Mouse (Mus musculus): ENCODE measurements around the gene Olfr639. TPM values are rescaled to one million over a fixed set of nuclear protein-coding genes. Genes with fewer than 3 reads are reported as not detected.

The Olfr639 gene
- polyA plus RNA-seq (2014; fragmentation: Nextera tagmentation; extraction: Ambion mirVana), result not detected in 2 replicates

- H3K36me3 ChIP-seq (ENCODE audit: control insufficient read depth, insufficient read depth, low read length), result no peaks in the 10 kb centered on the region
- no peak within 1 kb of the TSS for H3K4me3 ChIP-seq (replicated peaks; ENCODE audit: low read depth, low read length)
- no peak for DNase-seq
- H3K9ac ChIP-seq (replicated peaks; ENCODE audit: low read length), result no peak within 1 kb of the TSS
- H3K4me2 ChIP-seq (ENCODE audit: low read length), result no peak within 1 kb of the TSS
- no peak for ATAC-seq (ENCODE audit: low FRiP score, low TSS enrichment)
- no peaks in the 10 kb centered on the region for H3K9me3 ChIP-seq (ENCODE audit: control insufficient read depth, low read length)
- H3K27me3 ChIP-seq (ENCODE audit: control insufficient read depth, insufficient read depth, low read length), result no peaks in the 10 kb centered on the region
- H3K27ac ChIP-seq (replicated peaks; ENCODE audit: low read depth, low read length), result no peak within 1 kb of the TSS
- H3K4me1 ChIP-seq (ENCODE audit: control insufficient read depth, insufficient read depth, low read length), result no peaks in the 10 kb centered on the region
Observed at GRCm38 (mm10) chr7:104017203-104017602, at the start of gene Olfr639. Gene Olfr639 (minus strand): TSS chr7:104017303.

DNA sequence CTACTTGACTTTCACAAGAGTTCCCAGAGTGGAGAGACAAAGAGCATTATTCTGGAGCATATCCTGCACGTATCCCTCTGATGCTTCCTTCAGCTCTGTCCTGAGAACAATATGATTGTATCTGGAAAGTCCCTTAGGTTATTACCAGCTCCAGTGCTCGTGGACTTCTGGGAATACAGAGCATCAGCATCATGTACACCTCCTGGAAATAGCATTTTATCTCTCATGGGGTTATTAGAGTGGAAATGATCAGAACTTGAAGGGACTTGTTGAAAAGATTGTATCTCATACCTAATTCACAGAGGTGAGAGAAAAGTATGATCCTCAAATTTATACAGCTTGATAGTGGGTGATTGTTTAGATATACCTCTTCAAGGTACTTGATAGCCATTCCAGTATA lies 44.2 kb upstream of the Olfr639 start, which contains the start of gene 4930516K23Rik:
TSS of gene 4930516K23Rik (minus strand) at position 101 of the 400 bp plus-strand sequence.
- no peaks in the 10 kb centered on the region for H3K27me3 ChIP-seq (ENCODE audit: control insufficient read depth, insufficient read depth, low read length)
- H3K9ac ChIP-seq (replicated peaks; ENCODE audit: low read length), result no peak within 1 kb of the TSS
- H3K9me3 ChIP-seq (ENCODE audit: control insufficient read depth, low read length), result no peaks in the 10 kb centered on the region
- H3K4me1 ChIP-seq (ENCODE audit: control insufficient read depth, insufficient read depth, low read length), result no peaks in the 10 kb centered on the region
- H3K4me3 ChIP-seq (replicated peaks; ENCODE audit: low read depth, low read length), result no peak within 1 kb of the TSS
- no peak within 1 kb of the TSS for H3K27ac ChIP-seq (replicated peaks; ENCODE audit: low read depth, low read length)
- DNase-seq, result no peak
- WGBS, result 61% methylated on average over 2 of the region's 2 CpGs
- no peaks in the 10 kb centered on the region for H3K36me3 ChIP-seq (ENCODE audit: control insufficient read depth, insufficient read depth, low read length)
- no peak within 1 kb of the TSS for H3K4me2 ChIP-seq (ENCODE audit: low read length)
- ATAC-seq (ENCODE audit: low FRiP score, low TSS enrichment), result no peak

DNA sequence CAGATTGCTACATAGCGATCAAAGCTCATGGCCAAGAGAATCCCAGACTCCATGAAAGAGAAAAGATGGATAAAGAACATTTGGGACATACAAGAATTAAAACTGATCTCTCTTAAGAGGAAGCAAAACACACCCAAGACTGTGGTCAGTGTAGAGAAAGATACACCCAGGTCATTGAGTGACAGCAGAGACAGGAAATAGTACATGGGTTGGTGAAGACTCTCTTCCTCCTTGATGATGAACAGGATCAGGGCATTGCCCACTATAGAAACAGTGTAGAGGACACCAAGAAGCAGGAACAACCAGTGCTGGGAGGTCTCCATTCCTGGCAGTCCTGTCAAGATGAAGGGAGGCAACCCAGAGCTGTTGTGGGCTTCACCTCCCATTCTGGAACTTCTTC lies 42.1 kb upstream of the Olfr639 start:
- Histone ChIP-seq H3K4me3 (replicated peaks; ENCODE audit: low read depth, low read length) (no peak overlapping the region), H3K4me1 (ENCODE audit: control insufficient read depth, insufficient read depth, low read length) (no peaks in the 10 kb centered on the region), H3K4me2 (ENCODE audit: low read length) (no peak overlapping the region), H3K27me3 (ENCODE audit: control insufficient read depth, insufficient read depth, low read length) (no peaks in the 10 kb centered on the region), H3K27ac (replicated peaks; ENCODE audit: low read depth, low read length) (no peak overlapping the region), H3K9me3 (ENCODE audit: control insufficient read depth, low read length) (no peaks in the 10 kb centered on the region), H3K9ac (replicated peaks; ENCODE audit: low read length) (no peak overlapping the region), H3K36me3 (ENCODE audit: control insufficient read depth, insufficient read depth, low read length) (no peaks in the 10 kb centered on the region)
- ATAC-seq (ENCODE audit: low FRiP score, low TSS enrichment), result no peak
- WGBS, result 92% methylated on average over 1 of the region's 1 CpGs
- no peak for DNase-seq

DNA sequence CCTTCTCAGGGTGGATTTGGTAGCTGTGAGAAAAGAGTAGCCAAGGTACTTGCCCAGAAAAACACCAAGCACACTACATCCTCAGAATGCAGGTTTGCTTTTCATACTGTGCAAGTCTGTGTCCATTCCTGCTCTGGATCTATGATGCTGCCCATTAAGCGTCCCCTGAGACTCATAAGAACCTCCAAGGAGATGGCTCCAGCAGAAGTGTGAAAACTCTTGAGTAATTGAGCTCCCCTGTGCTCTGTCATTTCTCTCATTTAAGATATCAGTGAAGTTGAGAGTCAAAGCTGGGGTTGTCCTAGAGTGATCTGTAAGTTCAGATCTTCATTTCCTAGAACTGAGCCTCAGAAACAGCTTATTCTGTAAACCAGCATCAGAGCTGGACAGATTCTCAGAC lies 35.5 kb upstream of the Olfr639 start, which contains the start of gene Olfr642:
TSS of gene Olfr642 (minus strand) at position 101 of the 400 bp plus-strand sequence.
- Histone ChIP-seq H3K4me3 (replicated peaks; ENCODE audit: low read depth, low read length) (no peak within 1 kb of the TSS), H3K4me2 (ENCODE audit: low read length) (no peak within 1 kb of the TSS), H3K36me3 (ENCODE audit: control insufficient read depth, insufficient read depth, low read length) (no peaks in the 10 kb centered on the region), H3K9me3 (ENCODE audit: control insufficient read depth, low read length) (no peaks in the 10 kb centered on the region), H3K4me1 (ENCODE audit: control insufficient read depth, insufficient read depth, low read length) (no peaks in the 10 kb centered on the region), H3K27me3 (ENCODE audit: control insufficient read depth, insufficient read depth, low read length) (no peaks in the 10 kb centered on the region), H3K9ac (replicated peaks; ENCODE audit: low read length) (no peak within 1 kb of the TSS), H3K27ac (replicated peaks; ENCODE audit: low read depth, low read length) (no peak within 1 kb of the TSS)
- no peak for ATAC-seq (ENCODE audit: low FRiP score, low TSS enrichment)
- 82% methylated on average over 1 of the region's 1 CpGs for WGBS
- DNase-seq, result no peak

- H3K9me3 ChIP-seq (ENCODE audit: control insufficient read depth, low read length), result no peaks in the 10 kb centered on the region
- DNase-seq (no peak), ATAC-seq (ENCODE audit: low FRiP score, low TSS enrichment) (no peak)
- H3K36me3 ChIP-seq (ENCODE audit: control insufficient read depth, insufficient read depth, low read length), result no peaks in the 10 kb centered on the region
- no peaks in the 10 kb centered on the region for H3K4me1 ChIP-seq (ENCODE audit: control insufficient read depth, insufficient read depth, low read length)
- no peak overlapping the region for H3K27ac ChIP-seq (replicated peaks; ENCODE audit: low read depth, low read length)
- H3K4me2 ChIP-seq (ENCODE audit: low read length), result no peak overlapping the region
- WGBS, result 92% methylated on average over 4 of the region's 4 CpGs
- no peaks in the 10 kb centered on the region for H3K27me3 ChIP-seq (ENCODE audit: control insufficient read depth, insufficient read depth, low read length)
- no peak overlapping the region for H3K4me3 ChIP-seq (replicated peaks; ENCODE audit: low read depth, low read length)
- no peak overlapping the region for H3K9ac ChIP-seq (replicated peaks; ENCODE audit: low read length)
Observed at GRCm38 (mm10) chr7:104050745-104051144, 33.6 kb upstream of the Olfr639 start.

GRCm38 (mm10) chr7:104035145-104035544 lies 18.0 kb upstream of the Olfr639 start, which contains the start of gene Olfr641:
Gene Olfr641 (plus strand): TSS chr7:104035445.
- H3K27me3 ChIP-seq (ENCODE audit: control insufficient read depth, insufficient read depth, low read length), result no peaks in the 10 kb centered on the region
- no peak within 1 kb of the TSS for H3K9ac ChIP-seq (replicated peaks; ENCODE audit: low read length)
- DNase-seq, result no peak
- ATAC-seq (ENCODE audit: low FRiP score, low TSS enrichment), result no peak
- no peak within 1 kb of the TSS for H3K4me2 ChIP-seq (ENCODE audit: low read length)
- no peaks in the 10 kb centered on the region for H3K9me3 ChIP-seq (ENCODE audit: control insufficient read depth, low read length)
- no peaks in the 10 kb centered on the region for H3K4me1 ChIP-seq (ENCODE audit: control insufficient read depth, insufficient read depth, low read length)
- no peaks in the 10 kb centered on the region for H3K36me3 ChIP-seq (ENCODE audit: control insufficient read depth, insufficient read depth, low read length)
- no peak within 1 kb of the TSS for H3K4me3 ChIP-seq (replicated peaks; ENCODE audit: low read depth, low read length)
- 76% methylated on average over 1 of the region's 1 CpGs for WGBS
- no peak within 1 kb of the TSS for H3K27ac ChIP-seq (replicated peaks; ENCODE audit: low read depth, low read length)

- ATAC-seq (ENCODE audit: low FRiP score, low TSS enrichment) (no peak), DNase-seq (no peak)
- Histone ChIP-seq H3K4me3 (replicated peaks; ENCODE audit: low read depth, low read length) (no peak overlapping the region), H3K27ac (replicated peaks; ENCODE audit: low read depth, low read length) (no peak overlapping the region), H3K4me1 (ENCODE audit: control insufficient read depth, insufficient read depth, low read length) (no peaks in the 10 kb centered on the region), H3K4me2 (ENCODE audit: low read length) (no peak overlapping the region), H3K27me3 (ENCODE audit: control insufficient read depth, insufficient read depth, low read length) (no peaks in the 10 kb centered on the region), H3K9me3 (ENCODE audit: control insufficient read depth, low read length) (no peaks in the 10 kb centered on the region), H3K36me3 (ENCODE audit: control insufficient read depth, insufficient read depth, low read length) (no peaks in the 10 kb centered on the region), H3K9ac (replicated peaks; ENCODE audit: low read length) (no peak overlapping the region)
- 83% methylated on average over 3 of the region's 3 CpGs for WGBS
Observed at GRCm38 (mm10) chr7:104026978-104027377, 9.9 kb upstream of the Olfr639 start.

DNA sequence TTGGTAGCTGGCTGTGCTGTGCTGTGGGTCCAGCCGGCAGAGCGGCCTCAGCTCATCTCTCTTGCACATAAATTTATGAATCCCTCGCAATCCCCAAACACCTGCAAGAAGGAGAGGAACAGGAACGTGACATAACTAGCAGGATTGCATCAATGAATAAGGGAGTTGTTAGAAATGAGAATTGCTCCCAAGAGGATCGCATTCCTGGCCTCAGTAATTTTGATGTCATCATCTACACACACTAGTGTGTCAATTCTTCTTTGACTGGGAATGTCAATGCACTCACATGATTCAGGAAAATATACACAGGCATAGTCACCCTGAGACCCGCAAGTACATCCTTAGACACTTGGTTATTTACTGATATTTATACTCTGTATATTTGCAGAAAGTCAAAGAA lies 8.4 kb upstream of the Olfr639 start, which contains the start of gene Olfr640:
TSS of gene Olfr640 (minus strand) at position 101 of the 400 bp plus-strand sequence.
- Histone ChIP-seq H3K9me3 (ENCODE audit: control insufficient read depth, low read length) (no peaks in the 10 kb centered on the region), H3K4me1 (ENCODE audit: control insufficient read depth, insufficient read depth, low read length) (no peaks in the 10 kb centered on the region), H3K4me3 (replicated peaks; ENCODE audit: low read depth, low read length) (no peak within 1 kb of the TSS), H3K4me2 (ENCODE audit: low read length) (no peak within 1 kb of the TSS), H3K27ac (replicated peaks; ENCODE audit: low read depth, low read length) (no peak within 1 kb of the TSS), H3K9ac (replicated peaks; ENCODE audit: low read length) (no peak within 1 kb of the TSS), H3K36me3 (ENCODE audit: control insufficient read depth, insufficient read depth, low read length) (no peaks in the 10 kb centered on the region), H3K27me3 (ENCODE audit: control insufficient read depth, insufficient read depth, low read length) (no peaks in the 10 kb centered on the region)
- no peak for ATAC-seq (ENCODE audit: low FRiP score, low TSS enrichment)
- no peak for DNase-seq
- 85% methylated on average over 6 of the region's 6 CpGs for WGBS

GRCm38 (mm10) chr7:104021651-104022050 lies 4.5 kb upstream of the Olfr639 start:
- Histone ChIP-seq H3K4me1 (ENCODE audit: control insufficient read depth, insufficient read depth, low read length) (no peaks in the 10 kb centered on the region), H3K27me3 (ENCODE audit: control insufficient read depth, insufficient read depth, low read length) (no peaks in the 10 kb centered on the region), H3K9me3 (ENCODE audit: control insufficient read depth, low read length) (no peaks in the 10 kb centered on the region), H3K9ac (replicated peaks; ENCODE audit: low read length) (no peak overlapping the region), H3K4me3 (replicated peaks; ENCODE audit: low read depth, low read length) (no peak overlapping the region), H3K36me3 (ENCODE audit: control insufficient read depth, insufficient read depth, low read length) (no peaks in the 10 kb centered on the region), H3K4me2 (ENCODE audit: low read length) (no peak overlapping the region), H3K27ac (replicated peaks; ENCODE audit: low read depth, low read length) (no peak overlapping the region)
- ATAC-seq (ENCODE audit: low FRiP score, low TSS enrichment), result no peak
- WGBS, result 94% methylated on average over 6 of the region's 6 CpGs
- DNase-seq, result no peak
